In the genomic region with DNA sequence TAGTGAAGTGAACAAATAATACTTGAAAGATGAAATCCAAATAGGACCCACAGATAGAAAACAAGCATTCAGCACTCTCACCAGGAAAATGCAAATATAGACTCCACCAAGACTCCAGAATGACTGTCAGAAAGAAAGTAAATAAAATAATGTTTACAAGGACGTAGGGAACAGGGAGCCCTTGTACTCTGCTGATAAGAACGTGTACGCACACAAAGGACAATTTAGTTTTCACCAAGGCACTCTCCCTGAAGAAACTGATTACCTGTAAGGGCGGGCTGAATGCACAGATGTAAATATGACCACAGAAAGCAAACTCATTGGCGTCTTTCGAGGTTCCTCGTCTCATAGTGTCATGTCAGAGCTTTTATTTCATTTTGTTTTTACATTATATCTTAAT, we compare ENCODE assay signal across 15 mouse cellular contexts.
"Had no signal": no experiment of that assay in that cellular context is flagged by ENCODE, and none has a peak within 500 bp of the region (broad histone marks: within the 10 kb centered on the region; RNA-seq: fewer than 3 reads in every experiment).

No protein-coding gene starts in this region.

- ATAC-seq: hindbrain, postnatal 0 days; liver, embryonic 12.5 days had no signal

- H3K36me3 ChIP-seq: hindbrain, embryonic 13.5 days; limb, embryonic 12.5 days; liver, embryonic 12.5 days; midbrain, embryonic 10.5 days; neural tube, embryonic 15.5 days had no signal

- H3K9ac ChIP-seq: hindbrain, embryonic 13.5 days; limb, embryonic 12.5 days; liver, embryonic 12.5 days; neural tube, embryonic 15.5 days had no signal

- H3K4me1 ChIP-seq: hindbrain, embryonic 13.5 days; limb, embryonic 12.5 days; liver, embryonic 12.5 days; midbrain, embryonic 10.5 days; neural tube, embryonic 15.5 days had no signal

- H3K27ac ChIP-seq: hindbrain, embryonic 13.5 days; hindbrain, postnatal 0 days; limb, embryonic 12.5 days; liver, embryonic 12.5 days; midbrain, embryonic 10.5 days; neural tube, embryonic 15.5 days had no signal

- H3K4me3 ChIP-seq: hindbrain, embryonic 13.5 days; limb, embryonic 12.5 days; liver, embryonic 12.5 days; midbrain, embryonic 10.5 days; myocyte; neural tube, embryonic 15.5 days had no signal

- H3K27me3 ChIP-seq: hindbrain, embryonic 13.5 days; limb, embryonic 12.5 days; liver, embryonic 12.5 days; neural tube, embryonic 15.5 days had no signal

- H3K9me3 ChIP-seq: hindbrain, embryonic 13.5 days; limb, embryonic 12.5 days; liver, embryonic 12.5 days; midbrain, embryonic 10.5 days; neural tube, embryonic 15.5 days had no signal

- H3K4me2 ChIP-seq: hindbrain, embryonic 13.5 days; limb, embryonic 12.5 days; liver, embryonic 12.5 days; neural tube, embryonic 15.5 days had no signal

- DNase-seq: kidney, adult 8-10 months; kidney, postnatal 25 days; layer of hippocampus, postnatal 36 days; midbrain, embryonic 14.5 days; right cerebral cortex, adult 18-20 months; right cerebral cortex, postnatal 25 days; thymus, adult 2 months; thymus, postnatal 25 days had no signal
